Mouse (Mus musculus) E14TG2a.4 (cell line): ENCODE results near the gene Mboat2.
A peak's percentile ranks its signal among the peaks of the same experiment; 100 is the strongest.

ENCODE experiments used
- H3K27me3 ChIP-seq: 2 replicates; pipeline ENCODE4 v1.6.1; 2014; ENCODE audit warnings: low read length, control low read depth; ENCODE audit not compliant: insufficient read depth
- H3K36me3 ChIP-seq: 2 replicates; pipeline ENCODE4 v1.6.1; 2014; ENCODE audit warnings: low read length, control low read depth; ENCODE audit not compliant: insufficient read depth
- H3K4me1 ChIP-seq: replicated peaks from 2 replicates; pipeline ENCODE4 v1.6.1; 2014; ENCODE audit warnings: low read depth, low read length, control low read depth
- H3K4me3 ChIP-seq: replicated peaks from 2 replicates; pipeline ENCODE4 v1.5.1; 2014; ENCODE audit warnings: mild to moderate bottlenecking, low read length
- H3K9me3 ChIP-seq: 2 replicates; pipeline ENCODE4 v1.6.1; 2014; ENCODE audit warnings: low read length, control low read depth
- CTCF ChIP-seq: conservative IDR thresholded peaks from 2 replicates; pipeline ENCODE4 v1.5.1; 2014; ENCODE audit warnings: low read length
- NANOG ChIP-seq: IDR thresholded peaks from 2 replicates; pipeline ENCODE4 v1.6.1; 2014; ENCODE audit warnings: borderline replicate concordance, low read length, mixed read lengths
- POU5F1 ChIP-seq: IDR thresholded peaks from 2 replicates; pipeline ENCODE4 v1.6.1; 2014; ENCODE audit warnings: low read length, borderline replicate concordance

Mboat2 gene

DNA sequence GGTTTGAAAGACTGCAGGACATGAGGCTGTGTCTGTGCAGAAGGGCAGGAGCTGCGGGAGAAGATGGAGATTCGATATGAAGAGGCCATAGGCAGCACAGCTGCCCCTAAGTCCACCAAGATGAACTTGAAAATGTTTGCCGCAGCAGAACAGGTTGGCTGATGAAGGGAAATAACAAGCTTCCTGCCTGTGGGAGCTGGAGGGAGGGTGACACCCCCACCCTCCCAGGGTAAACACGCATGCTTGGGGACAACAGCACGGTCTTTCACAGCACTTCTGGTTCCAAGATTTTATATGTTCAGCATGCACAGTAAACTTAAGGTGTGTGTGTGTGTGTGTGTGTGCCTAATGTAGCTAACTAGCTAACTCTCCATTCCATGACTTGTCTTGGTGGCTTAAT is 38.6 kb downstream of the Mboat2 start:
- TF ChIP-seq POU5F1 (no peak), NANOG (no peak), CTCF (no peak)
- no peaks in the 10 kb centered on the region for H3K9me3 ChIP-seq

DNA sequence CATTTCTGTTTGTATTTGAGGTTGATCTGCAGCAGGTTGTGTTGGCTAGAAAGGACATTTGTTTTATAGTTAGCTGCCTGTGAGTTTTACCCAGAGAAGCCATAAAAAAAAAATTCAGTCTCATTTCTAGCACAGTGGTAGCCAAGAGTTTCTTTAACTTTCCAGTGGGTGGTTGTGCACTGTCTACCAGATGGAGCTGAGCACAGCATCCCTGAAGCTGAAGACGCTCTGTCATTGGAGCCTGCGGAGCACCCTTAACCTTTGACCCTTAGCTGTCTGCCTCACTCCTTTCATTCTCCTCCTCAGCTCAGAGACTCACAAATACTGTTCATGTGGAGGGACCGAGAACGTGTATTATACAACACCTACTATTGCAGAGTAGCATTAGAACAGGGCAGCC is 40.2 kb downstream of the Mboat2 start:
- Histone ChIP-seq H3K4me1 (peaks cover 4% of the 10 kb centered on the region), H3K4me3 (no peak overlapping the region), H3K36me3 (no peaks in the 10 kb centered on the region), H3K9me3 (no peaks in the 10 kb centered on the region), H3K27me3 (no peaks in the 10 kb centered on the region)
- TF ChIP-seq CTCF (no peak), POU5F1 (no peak), NANOG (no peak)

More for the DNA sequence above, 38.6 kb downstream of the Mboat2 start:
- no peaks in the 10 kb centered on the region for H3K36me3 ChIP-seq
- H3K4me1 ChIP-seq, result peaks cover 4% of the 10 kb centered on the region
- H3K4me3 ChIP-seq, result no peak overlapping the region
- no peaks in the 10 kb centered on the region for H3K27me3 ChIP-seq

DNA sequence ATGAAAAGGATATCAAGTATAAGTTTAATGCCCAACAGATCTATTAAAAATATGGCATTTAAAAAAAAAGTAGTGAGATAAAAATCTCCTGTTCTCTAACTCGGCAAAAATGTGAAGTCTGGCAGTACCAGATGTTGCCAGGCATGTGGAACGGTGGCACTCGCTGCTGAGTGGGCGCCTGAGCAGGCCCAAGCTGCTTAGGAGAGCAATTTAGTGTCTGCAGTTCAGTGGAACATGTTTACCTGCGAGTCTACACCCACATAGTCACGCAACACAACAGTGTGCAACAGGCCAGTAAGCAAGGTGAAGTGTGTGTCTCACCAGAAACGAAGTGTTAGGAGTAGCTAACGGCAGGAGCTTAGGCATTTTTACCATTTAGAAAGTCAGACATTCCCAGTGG is 41.6 kb downstream of the Mboat2 start:
- no peaks in the 10 kb centered on the region for H3K9me3 ChIP-seq

GRCm38 (mm10) chr12:24872689-24873088 is 42.0 kb downstream of the Mboat2 start:
- no peaks in the 10 kb centered on the region for H3K27me3 ChIP-seq
- H3K36me3 ChIP-seq, result no peaks in the 10 kb centered on the region
- H3K4me1 ChIP-seq, result peaks cover 7% of the 10 kb centered on the region
- no peak overlapping the region for H3K4me3 ChIP-seq
- no peaks in the 10 kb centered on the region for H3K9me3 ChIP-seq
- TF ChIP-seq NANOG, result no peak
- no peak for TF ChIP-seq POU5F1
- no peak for TF ChIP-seq CTCF

More for the DNA sequence above, 41.6 kb downstream of the Mboat2 start:
- TF ChIP-seq POU5F1 (no peak), CTCF (no peak), NANOG (no peak)
- Histone ChIP-seq H3K36me3 (no peaks in the 10 kb centered on the region), H3K4me1 (peaks cover 3% of the 10 kb centered on the region; the same call in 1 of the 2 replicates), H3K27me3 (no peaks in the 10 kb centered on the region), H3K4me3 (no peak overlapping the region)

- Histone ChIP-seq H3K27me3 (no peaks in the 10 kb centered on the region), H3K9me3 (no peaks in the 10 kb centered on the region), H3K4me3 (no peak overlapping the region), H3K36me3 (no peaks in the 10 kb centered on the region), H3K4me1 (peaks cover 20% of the 10 kb centered on the region)
- TF ChIP-seq CTCF (no peak), POU5F1 (no peak), NANOG (no peak)
These were observed 45.2 kb downstream of the Mboat2 start for GRCm38 (mm10) chr12:24875908-24876307.

GRCm38 (mm10) chr12:24877231-24877630 is 46.6 kb downstream of the Mboat2 start:
- Histone ChIP-seq H3K27me3 (no peaks in the 10 kb centered on the region), H3K4me1 (peaks cover 20% of the 10 kb centered on the region), H3K9me3 (no peaks in the 10 kb centered on the region), H3K36me3 (no peaks in the 10 kb centered on the region), H3K4me3 (no peak overlapping the region)
- no peak for TF ChIP-seq NANOG
- no peak for TF ChIP-seq POU5F1
- TF ChIP-seq CTCF, result no peak

DNA sequence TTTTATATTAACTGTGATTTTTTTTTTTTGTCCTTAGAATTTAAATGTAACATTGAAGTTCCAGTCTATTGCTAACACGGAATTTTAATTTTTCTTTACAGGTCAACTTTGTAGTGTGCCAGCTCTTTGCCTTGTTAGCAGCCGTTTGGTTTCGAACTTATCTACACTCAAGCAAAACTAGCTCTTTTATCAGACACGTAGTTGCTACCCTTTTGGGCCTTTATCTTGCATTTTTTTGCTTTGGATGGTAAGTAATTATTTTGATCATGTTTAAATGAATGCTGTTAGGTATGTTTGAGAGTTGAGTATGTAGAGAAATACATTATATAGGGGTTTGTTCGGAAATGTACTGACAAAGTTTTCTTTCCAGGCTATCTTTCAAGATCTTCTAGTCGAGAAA is 47.4 kb downstream of the Mboat2 start:
- TF ChIP-seq CTCF (no peak), NANOG (no peak), POU5F1 (no peak)
- no peak overlapping the region for H3K4me3 ChIP-seq
- no peaks in the 10 kb centered on the region for H3K27me3 ChIP-seq
- peaks cover 8% of the 10 kb centered on the region for H3K36me3 ChIP-seq
- peaks cover 20% of the 10 kb centered on the region for H3K4me1 ChIP-seq
- H3K9me3 ChIP-seq, result no peaks in the 10 kb centered on the region

- Histone ChIP-seq H3K36me3 (peaks cover 15% of the 10 kb centered on the region), H3K27me3 (no peaks in the 10 kb centered on the region), H3K4me3 (no peak overlapping the region), H3K4me1 (peaks cover 20% of the 10 kb centered on the region), H3K9me3 (no peaks in the 10 kb centered on the region)
- no peak for TF ChIP-seq POU5F1
- TF ChIP-seq CTCF, result no peak
These were observed 48.2 kb downstream of the Mboat2 start for GRCm38 (mm10) chr12:24878735-24879362.

GRCm38 (mm10) chr12:24879613-24880029 is 48.9 kb downstream of the Mboat2 start:
- Histone ChIP-seq H3K4me1 (peaks cover 20% of the 10 kb centered on the region), H3K9me3 (no peaks in the 10 kb centered on the region), H3K27me3 (no peaks in the 10 kb centered on the region), H3K4me3 (0 out of 2 replicates have a peak overlapping the region, but pooled peaks have one; percentile 29), H3K36me3 (peaks cover 20% of the 10 kb centered on the region)
- TF ChIP-seq POU5F1 (no peak), NANOG (no peak), CTCF (no peak)
